Mouse (Mus musculus) thymus, adult 2 months (tissue): ENCODE measurements around the gene Bcas3.

Source experiments
- CTCF ChIP-seq: fragments of 200-500 bp; IDR thresholded peaks from 2 replicates; pipeline ENCODE4 v1.5.1; 2012; ENCODE audit warnings: mild to moderate bottlenecking, control low read depth, low read length, moderate library complexity, borderline replicate concordance; ENCODE audit not compliant: control insufficient read depth, poor library complexity, insufficient read depth; ENCODE audit errors: extremely low read depth
- POLR2A ChIP-seq: fragments of 200-500 bp; IDR thresholded peaks from 2 replicates; pipeline ENCODE4 v1.6.1; 2012; ENCODE audit warnings: mild to moderate bottlenecking, low read length, control low read depth, moderate library complexity; ENCODE audit not compliant: control insufficient read depth, poor library complexity, insufficient read depth; ENCODE audit errors: extremely low read depth

- TF ChIP-seq CTCF = no peak
- no peak for TF ChIP-seq POLR2A
These were observed 423.9 kb downstream of the Bcas3 start for GRCm38 (mm10) chr11:85776861-85777360.
